Mouse (Mus musculus) left cerebral cortex, postnatal 25 days (tissue): ENCODE measurements around the gene Cxcl3. TPM values are rescaled to one million over a fixed set of nuclear protein-coding genes. Genes with fewer than 3 reads are reported as not detected.

Source experiments
- DNase-seq, 2 experiments: peaks; one replicate each; pipeline ENCODE4 v3.0.0; 2022; ENCODE audit warnings: low spot score in 2 of 2, mixed read lengths in 1 of 2
- intact Hi-C: fragments of 180-260 bp; cut with DNase I; formaldehyde crosslinking; loops from one replicate; pipeline ENCODE4 v1.15.1; 2025
- total RNA-seq, 2 experiments: library from RNA; stranded (reverse); gene quantifications; 2 replicates each; pipeline ENCODE4 v1.2.3; 2021

The Cxcl3 gene
- not detected for total RNA-seq

DNA sequence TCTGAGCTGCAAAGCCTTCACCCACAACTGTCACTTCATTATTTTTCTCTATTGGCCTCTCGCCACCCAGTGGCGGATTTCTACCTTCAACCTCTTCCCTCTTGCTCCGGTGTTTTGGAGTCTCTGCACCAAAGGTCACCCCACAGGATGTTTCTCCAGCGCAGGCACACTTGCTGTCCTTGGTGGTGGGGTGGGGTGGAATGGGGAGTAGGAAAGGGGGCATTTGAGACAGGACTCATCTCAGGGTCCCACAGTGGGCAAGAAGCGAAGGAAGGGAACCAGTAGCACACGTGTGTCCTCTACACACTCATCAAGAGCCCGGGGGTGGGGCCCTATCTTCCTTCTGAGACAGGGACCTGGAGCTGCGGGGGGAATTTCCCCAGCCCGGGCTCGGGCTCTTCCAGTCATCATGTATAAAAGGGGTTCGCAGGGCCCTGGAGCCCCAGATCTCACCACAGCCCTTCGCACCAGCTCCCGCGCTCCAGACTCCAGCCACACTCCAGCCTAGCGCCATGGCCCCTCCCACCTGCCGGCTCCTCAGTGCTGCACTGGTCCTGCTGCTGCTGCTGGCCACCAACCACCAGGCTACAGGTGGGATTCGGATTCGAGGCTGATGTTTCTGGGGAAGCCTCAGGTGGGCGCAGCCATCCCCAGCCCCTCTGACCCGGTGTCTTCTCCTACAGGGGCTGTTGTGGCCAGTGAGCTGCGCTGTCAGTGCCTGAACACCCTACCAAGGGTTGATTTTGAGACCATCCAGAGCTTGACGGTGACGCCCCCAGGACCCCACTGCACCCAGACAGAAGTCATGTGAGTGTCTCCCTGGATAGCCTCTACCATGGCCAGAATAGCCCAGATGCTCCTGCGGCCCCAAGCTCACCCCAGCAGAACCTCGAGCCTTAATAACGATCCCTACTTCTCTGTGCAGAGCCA is at the start of gene Cxcl3:
Gene Cxcl3 (plus strand): TSS at position 445 of the 930 bp plus-strand sequence.
- intact Hi-C loops, result loop anchor here (2.0 kb wide), 1 partner anchor 125 kb away; no protein-coding TSS in a partner anchor
- DNase-seq, result no peak

DNA sequence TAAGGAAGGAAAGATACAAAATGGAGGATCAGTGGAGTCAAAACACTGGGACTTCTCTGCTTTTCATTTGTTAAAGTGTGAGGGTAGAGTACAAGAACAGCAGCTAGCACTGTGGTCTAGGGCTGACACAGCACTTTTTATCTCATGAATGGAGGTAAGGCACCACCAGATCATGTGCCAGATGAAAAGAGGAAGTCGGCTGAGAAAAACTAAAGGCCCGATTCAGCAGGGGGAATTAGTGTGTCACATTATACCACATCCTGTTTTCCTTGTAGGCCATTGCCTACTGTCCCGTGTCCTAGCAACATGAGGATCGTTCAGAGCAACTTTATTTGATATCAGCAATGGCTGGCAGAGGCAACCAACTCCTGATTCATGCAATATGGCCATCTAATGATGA is 43.9 kb upstream of the Cxcl3 start:
- intact Hi-C loops, result no loop called here
- no peak for DNase-seq

DNA sequence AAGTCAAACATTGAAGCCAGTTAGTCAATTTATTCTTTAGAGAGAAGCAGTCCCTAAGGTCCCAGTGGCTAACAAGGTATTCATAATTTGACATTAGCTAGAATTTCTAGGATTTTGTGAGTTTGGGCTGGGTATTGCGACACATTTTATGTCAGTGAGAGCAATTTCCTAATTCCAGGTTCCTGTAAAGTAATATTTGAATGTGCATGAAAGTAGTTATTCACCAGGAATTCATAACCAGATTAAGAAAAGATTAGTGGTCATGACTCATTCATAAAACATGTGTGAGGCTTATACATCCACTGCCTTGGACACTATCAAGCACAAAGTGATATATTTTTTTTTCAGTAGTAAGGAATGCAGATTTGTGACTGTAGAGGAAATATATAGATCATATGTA is 32.0 kb upstream of the Cxcl3 start:
- no peak for DNase-seq
- intact Hi-C loops, result no loop called here

DNA sequence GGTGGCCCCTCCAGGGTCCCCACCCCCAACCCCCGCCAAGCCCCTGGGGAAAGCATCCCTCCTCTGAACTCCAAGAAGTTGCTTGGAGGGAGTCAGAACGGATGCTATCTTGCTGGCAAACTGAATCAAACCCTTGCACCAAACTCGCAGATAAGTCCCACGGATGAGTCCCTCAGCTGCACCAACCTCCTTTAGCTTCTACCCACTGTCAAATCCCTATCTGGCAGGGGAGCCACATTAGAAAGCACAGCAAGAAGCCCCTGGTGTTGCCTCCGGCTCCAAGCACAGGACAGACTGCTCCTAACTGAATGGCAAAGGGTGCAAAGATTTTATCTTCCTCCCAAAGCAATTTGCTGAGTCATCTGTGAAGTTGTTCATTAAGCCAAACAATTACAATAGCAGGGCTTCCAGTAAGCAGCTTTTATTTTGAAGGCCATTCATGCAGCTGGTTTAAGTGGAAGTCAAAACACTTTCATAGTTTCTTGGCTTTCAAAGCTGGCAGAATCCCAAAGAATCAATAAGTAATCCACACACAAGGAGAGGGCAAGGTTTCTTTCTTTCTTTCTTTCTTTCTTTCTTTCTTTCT is 27.8 kb upstream of the Cxcl3 start:
- no peak for DNase-seq
- intact Hi-C loops, result no loop called here

DNA sequence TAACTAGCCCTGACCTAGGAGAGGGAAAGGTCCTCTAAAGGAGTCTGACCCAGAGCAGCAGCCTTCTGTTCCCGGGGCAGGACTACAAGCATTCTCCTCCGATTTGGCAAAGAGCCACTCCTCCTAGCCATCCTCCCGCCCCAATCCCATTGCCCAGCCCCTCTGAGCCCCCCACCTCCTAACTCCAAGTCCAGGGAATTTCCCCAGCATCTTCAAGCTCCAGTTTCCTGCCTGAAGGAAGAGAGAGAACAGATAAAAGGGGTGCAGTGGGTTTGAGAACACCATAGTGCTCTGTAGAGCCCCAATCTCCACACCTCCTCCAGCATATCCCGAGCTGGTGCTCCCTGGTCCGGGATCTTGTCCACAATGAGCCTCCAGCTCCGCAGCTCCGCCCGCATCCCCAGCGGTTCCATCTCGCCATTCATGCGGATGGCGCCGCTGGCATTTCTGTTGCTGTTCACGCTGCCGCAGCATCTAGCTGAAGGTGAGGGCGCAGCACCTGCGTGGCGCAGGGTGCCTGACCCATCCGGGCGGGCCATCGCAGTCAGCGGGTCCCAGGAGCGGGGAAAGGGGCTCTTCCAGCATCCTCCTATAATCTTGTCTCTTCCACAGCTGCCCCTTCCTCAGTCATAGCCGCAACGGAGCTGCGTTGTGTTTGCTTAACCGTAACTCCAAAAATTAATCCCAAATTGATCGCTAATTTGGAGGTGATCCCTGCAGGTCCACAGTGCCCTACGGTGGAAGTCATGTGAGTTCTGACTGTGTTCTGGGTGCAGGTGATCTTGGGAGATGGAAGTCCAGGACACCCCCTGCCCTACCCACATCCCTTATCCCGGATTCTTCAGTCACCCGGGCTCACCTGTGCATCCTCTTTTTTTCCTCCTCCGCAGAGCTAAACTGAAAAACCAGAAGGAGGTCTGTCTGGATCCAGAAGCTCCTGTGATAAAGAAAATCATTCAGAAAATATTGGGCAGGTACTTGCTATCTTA is 26.5 kb upstream of the Cxcl3 start, which contains the start of gene Cxcl5:
Gene Cxcl5 (plus strand): TSS at position 284 of the 989 bp plus-strand sequence.
- intact Hi-C loops, result no loop called here

DNA sequence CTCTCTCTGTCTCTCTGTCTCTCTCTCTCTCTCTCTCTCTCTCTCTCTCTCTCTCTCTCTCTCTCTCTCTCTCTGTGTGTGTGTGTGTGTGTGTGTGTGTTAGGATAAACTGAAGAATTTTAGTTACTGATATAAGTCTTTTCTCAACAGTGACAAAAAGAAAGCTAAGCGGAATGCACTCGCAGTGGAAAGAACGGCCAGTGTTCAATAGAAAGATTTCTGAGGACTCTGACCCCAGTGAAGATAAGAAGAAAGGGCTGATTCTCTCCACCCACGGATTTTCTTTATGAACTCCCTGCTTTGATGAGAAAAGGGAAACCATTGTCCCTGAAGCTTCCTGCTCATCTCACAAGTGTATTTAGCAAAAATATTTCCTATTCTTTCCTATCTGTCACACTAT is 25.6 kb upstream of the Cxcl3 start:
- DNase-seq, result no peak
- intact Hi-C loops, result no loop called here

More for the DNA sequence above, 26.5 kb upstream of the Cxcl3 start, which contains the start of gene Cxcl5:
- peak in 1 of 2 experiments; percentile 19 for DNase-seq

DNA sequence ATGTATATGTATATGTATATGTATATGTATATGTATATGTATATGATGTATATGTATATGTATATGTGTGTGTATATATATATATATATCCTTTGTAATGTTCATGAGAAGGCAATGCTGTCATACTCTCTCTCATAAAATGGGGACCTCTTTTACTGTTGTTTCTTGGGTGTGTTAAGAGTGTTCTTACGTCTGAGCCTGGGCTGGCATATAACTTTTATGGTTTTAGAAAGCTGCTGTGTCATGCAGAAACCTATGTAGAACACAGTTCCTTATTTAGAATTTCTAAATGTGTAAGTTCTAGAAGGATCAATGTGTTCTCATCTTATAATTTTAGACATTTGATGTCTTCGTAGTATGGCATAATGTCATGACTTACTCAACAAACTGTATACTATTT is 25.1 kb upstream of the Cxcl3 start:
- intact Hi-C loops, result no loop called here
- DNase-seq, result no peak

DNA sequence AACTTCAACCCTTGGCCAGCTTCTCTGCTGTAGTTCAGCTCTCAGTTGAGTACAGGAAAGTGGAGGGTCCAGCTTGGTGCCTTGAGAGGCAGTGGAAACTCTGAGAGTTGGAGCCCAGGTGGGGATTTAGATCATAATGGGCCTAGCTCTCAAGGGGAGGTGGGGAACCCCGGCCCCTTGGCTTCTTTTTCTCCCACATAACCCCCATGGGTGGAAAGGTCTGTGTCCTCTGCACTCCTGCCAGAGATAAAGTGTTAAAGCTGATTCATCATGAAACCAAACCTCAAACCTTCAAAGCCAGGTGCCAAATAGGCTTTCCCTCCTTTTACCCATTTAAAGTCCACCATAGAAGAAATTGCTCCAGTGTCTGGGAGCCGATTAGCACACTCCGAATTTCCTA is 24.1 kb upstream of the Cxcl3 start:
- intact Hi-C loops, result no loop called here
- DNase-seq, result no peak

DNA sequence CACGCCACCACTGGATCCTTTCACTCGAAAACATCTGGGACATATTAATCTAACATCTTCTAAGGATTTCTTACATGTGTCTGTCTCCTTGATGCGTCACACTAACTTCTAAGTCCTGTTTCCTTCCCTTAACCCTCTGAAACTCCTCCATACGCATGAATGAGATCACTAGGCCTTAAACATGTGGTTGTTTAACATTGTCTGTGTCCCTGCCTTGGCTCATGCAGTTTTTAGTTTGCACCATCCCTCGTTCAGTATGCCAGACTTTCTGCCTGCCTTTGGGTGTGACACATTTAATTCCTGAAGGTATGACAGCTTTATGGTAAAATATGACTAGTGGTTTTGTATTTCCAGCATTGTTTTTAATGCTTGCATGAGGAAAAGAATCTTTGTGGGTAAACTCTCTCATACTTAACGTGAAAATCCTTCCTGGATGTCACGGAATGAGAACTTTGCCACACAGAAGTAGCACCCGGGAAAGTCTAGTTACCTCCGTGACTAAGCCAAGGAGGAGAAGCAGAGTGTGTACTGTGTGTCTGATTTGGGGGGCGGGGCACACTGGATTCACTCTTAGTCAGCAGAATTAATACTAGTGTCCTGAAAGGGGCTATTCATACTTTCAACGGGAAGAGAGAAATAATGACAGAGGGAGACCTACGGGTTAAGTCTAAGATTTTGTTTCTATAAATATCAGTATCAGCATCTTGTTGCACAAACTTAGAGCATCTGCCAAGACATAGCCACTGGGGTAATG is 21.8 kb upstream of the Cxcl3 start:
- DNase-seq, result no peak
- intact Hi-C loops, result no loop called here

DNA sequence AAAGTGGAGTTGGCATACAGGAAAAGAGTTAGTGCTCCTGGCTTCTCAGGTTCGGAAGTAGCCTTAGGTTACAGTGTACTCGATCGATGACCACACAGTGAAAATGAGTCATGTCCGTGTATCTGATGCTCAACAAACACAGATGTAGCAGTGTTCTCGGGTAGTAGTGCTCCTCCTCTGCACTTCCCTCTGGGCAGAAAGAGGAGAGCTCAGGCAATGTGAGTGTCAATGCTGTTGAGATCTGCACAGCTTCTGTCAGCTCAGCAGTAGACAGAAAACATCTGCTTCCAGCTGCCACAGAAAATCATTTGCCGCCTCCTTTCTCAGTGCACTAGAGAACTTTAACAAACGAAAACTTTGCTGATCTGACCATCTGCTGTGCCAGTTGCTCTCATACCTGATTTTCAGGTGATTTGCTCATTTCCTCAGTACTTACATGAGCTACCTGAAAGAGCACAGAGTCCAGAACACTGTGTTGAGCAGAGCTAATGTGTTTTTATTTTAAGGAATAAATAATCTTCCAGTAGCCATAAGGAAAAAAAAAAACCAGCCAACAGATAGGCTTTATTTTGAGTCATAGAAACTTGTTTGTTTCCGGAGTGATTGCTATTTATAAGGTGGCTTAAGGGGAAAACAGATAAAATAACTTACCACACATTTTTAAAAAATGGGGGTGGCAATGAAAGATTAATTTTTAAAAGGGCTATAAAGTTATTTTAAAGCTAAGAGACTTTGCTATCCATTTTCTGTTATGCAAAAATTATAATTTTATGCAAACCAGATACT is 19.9 kb upstream of the Cxcl3 start:
- intact Hi-C loops, result no loop called here

DNA sequence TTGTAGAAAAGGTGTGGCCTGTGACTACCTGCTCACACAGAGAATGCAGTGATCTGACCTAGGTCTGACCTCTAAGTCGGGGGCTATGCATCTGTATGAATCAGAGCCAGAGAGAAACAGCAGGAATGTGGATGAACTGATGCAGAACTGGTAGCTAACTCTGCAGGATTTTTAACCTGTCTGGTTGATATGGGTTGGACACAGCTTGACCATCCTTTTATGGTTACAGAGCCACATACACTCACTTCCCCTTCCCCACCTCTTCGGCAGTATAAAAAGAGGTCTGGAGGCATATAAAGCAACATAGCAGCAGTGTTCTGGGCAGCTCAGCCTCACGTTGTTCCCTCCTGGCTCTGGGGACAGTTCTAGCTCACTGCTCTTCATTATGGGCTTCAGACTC is 17.7 kb upstream of the Cxcl3 start, which contains the start of gene Ppbp:
Gene Ppbp (plus strand): TSS at position 301 of the 400 bp plus-strand sequence.
- DNase-seq, result no peak
- intact Hi-C loops, result no loop called here

More for the DNA sequence above, 19.9 kb upstream of the Cxcl3 start:
- DNase-seq, result no peak

DNA sequence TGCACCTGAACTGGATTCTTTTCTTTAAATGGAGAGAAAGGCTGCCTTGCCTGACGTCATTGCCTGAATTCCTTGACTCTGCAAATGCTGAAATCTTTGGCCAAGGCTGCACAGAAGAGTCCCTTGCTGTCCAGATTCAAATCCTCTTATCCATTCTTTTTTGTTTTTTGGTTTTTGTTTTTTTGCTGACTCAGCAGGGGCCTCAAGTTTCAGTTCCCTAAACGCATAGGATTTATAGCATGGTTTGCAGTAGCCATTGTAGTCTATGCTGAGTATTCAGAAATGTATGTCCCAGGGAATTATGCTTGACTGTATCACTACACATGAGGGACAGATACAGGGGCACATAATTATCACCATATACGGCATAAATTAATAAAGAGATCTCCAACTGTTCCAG is 14.5 kb upstream of the Cxcl3 start:
- intact Hi-C loops, result no loop called here
- no peak for DNase-seq

DNA sequence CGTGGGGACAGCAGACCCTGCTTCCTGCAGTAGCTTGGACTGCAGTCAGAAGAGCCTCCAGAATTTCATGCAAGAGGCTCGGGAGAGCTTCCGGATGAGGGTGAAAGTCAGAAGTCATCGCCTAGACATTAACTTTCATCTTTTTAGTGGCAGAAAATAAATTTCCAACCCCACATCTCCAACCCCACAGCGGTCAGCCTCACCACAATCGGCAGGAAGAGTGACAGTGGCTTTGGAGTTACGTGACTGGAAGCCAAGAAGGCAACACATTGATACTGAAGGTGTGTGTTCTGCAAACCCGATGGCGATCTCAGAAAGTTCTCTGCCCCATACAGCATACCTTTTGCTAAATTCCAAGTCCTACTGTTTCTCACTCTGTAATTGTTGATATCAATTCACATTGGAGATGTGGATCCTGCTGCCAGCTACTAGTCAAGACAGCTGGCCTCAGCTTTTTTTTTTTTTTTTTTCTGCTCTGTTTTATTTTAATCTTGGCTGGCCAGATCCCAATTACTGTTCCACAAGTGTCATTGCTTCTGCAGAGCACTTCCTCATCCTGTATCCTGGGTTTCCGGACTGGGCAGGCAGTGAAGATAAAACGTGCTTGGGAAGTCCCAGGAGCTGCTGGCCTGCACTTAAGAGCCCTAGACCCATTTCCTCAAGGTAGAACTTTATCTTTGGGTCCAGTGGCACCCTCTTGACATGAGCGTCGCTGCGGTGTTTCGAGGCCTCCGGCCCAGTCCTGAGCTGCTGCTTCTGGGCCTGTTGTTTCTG is 13.8 kb upstream of the Cxcl3 start, which contains the start of gene Pf4:
Gene Pf4 (plus strand): TSS at position 556 of the 774 bp plus-strand sequence.
- intact Hi-C loops, result no loop called here
- peak in 1 of 2 experiments; percentile 4 for DNase-seq

DNA sequence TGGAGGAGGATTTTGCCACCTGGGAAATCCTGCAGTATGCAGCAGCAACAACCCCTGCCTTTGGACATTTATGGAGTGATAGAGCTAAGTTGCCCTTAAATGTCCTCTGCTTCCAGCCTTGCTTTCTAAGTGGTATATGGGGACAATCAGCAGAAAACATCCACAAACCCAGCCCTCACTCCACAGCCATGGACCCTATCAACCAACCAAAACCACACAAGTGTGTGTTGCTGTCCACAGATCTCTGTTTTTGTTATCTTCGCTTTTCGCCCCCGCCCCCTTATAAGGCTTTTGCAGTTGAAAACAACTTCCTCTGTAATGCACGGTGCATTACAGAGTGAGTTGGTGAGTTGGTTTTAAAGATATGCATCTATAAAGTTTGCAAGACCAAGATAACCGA is 10.3 kb upstream of the Cxcl3 start:
- intact Hi-C loops, result no loop called here
- no peak for DNase-seq

DNA sequence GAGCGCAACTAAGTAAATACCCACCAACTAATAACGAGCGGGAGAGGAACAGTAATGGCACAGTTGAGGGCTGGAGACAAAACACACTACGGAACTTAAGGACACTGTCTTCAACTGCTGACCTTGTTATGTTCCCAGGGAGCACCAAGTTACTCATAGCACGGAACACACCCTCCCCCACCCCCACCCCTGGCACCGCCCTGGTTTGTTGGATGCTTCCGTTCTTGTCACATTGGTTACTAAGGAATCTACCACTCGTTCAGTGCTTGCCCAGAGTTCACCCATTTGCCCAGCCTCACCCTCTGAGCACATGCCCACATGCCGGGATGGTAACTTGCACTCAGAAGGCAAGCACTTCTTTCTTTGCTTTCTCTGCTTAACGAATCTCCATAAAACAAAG is 8.3 kb upstream of the Cxcl3 start:
- intact Hi-C loops, result no loop called here
- DNase-seq, result no peak

DNA sequence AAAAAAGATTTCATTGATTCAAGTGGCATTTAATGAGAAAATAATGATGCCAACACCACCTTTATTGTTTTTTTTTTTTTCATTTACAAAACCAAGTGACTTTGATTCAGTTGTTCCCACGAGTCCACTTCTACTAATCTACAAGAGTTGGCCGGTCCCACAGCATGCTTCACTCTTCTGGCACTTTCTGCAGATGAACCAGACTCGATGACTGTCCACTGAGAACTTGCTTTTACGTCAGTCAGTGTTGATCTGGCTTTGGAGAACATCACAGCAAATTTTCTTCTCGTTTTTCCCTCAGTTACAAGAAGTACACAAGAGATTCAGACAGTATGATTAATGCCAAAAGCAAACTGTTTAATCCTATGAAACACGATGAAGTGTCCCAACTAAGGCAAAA is 7.0 kb upstream of the Cxcl3 start:
- intact Hi-C loops, result no loop called here
- no peak for DNase-seq

DNA sequence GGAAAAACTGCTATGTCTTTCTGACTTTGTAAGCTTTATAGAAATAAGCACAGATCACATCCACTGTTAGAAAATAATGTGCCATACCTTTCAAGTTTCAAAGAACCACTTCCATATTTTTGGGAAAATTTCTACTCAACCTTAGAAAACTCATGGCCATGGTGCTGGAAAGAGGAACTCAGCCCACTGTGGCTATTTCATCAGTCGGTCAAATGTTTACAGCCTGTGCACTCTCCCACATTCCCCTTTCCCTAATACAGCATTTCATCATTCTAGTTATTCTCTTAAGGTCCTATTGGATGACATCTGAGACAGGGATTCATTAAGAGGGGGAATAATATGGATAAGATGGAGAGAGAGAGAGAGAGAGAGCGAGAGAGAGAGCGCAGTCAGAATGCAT is 2.2 kb upstream of the Cxcl3 start:
- intact Hi-C loops, result no loop called here
- no peak for DNase-seq
